Mouse (Mus musculus): Measurements from ENCODE around the gene Lix1l.

DNA sequence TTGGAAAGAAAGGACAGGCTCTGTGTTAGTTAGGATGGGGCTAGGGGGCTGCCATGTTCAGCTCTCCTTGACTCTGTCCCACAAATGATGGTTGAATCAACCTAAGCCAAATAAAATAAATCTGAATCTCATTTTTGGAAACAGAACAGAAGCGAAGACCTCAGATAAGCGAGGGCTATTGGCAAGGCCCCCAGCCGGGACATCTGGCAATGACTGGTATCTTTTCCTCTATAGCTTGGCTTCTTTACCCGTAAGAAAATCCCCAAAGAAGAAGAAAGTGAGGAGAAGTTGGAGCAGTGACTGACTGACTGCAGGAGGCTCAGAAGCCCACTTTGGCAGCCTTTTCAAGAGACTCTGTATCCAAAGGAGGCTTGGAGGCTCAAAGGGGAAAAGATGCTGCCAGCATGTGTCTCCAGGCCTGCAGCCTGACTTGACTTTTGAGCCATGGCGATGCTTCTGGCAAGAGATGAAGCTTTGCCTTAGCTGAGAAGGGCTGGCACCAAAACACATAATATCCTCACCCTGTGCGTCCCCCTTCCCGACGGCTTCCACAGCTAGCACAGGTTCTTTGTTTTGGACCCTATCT, 61.9 kb downstream of the Lix1l start:
- TF ChIP-seq CTCF (conservative IDR thresholded peaks at IDR 0.05; ENCODE audit: low read length) = no peak
- no peak for TF ChIP-seq NANOG (IDR thresholded peaks at IDR 0.05; ENCODE audit: borderline replicate concordance, low read length)
- no peak for TF ChIP-seq POU5F1 (IDR thresholded peaks at IDR 0.05; ENCODE audit: borderline replicate concordance, low read length)

Measured in E14TG2a.4 (cell line).